Mouse (Mus musculus) kidney, postnatal 0 days (tissue): ENCODE measurements around the gene Abca13. TPM values are rescaled to one million over a fixed set of nuclear protein-coding genes. Genes with fewer than 3 reads are reported as not detected.

ENCODE experiments used
- ATAC-seq: fragments of 200-750 bp; cut with Nextera tagmentation; replicated peaks from 2 replicates; pipeline ENCODE4 v1.8.0; 2017; ENCODE audit warnings: low read depth, moderate number of reproducible peaks, moderate TSS enrichment, moderate library complexity; ENCODE audit not compliant: low FRiP score
- DNase-seq: peaks from one replicate; pipeline ENCODE4 v3.0.0-alpha.2; 2016; ENCODE audit warnings: low spot score
- H3K27ac ChIP-seq: fragments of 300-500 bp; sonication (generic); 2 replicates; pipeline ENCODE4 v1.5.1; 2014; ENCODE audit warnings: mild to moderate bottlenecking
- H3K27me3 ChIP-seq: fragments of 300-500 bp; sonication (generic); 2 replicates; pipeline ENCODE4 v1.6.1; 2014; ENCODE audit warnings: low read length, mixed read lengths; ENCODE audit not compliant: insufficient read depth
- H3K36me3 ChIP-seq: fragments of 300-500 bp; sonication (generic); 2 replicates; pipeline ENCODE4 v1.6.1; 2014; ENCODE audit warnings: low read length, mixed read lengths; ENCODE audit not compliant: insufficient read depth
- H3K4me1 ChIP-seq: fragments of 300-500 bp; sonication (generic); replicated peaks from 2 replicates; pipeline ENCODE4 v1.6.1; 2014; ENCODE audit warnings: antibody characterized with exemption, low read length, mixed read lengths; ENCODE audit not compliant: insufficient read depth
- H3K4me2 ChIP-seq: fragments of 300-500 bp; sonication (generic); 2 replicates; pipeline ENCODE4 v1.6.1; 2014; ENCODE audit warnings: mild to moderate bottlenecking, low read length, moderate library complexity, mixed read lengths
- H3K4me3 ChIP-seq: fragments of 300-500 bp; sonication (generic); replicated peaks from 2 replicates; pipeline ENCODE4 v1.5.1; 2014; ENCODE audit warnings: low read depth, low read length
- H3K9ac ChIP-seq: fragments of 300-500 bp; sonication (generic); 2 replicates; pipeline ENCODE4 v1.6.1; 2014; ENCODE audit warnings: low read depth, low read length
- H3K9me3 ChIP-seq: fragments of 300-500 bp; sonication (generic); replicated peaks from 2 replicates; pipeline ENCODE4 v1.6.1; 2016; ENCODE audit warnings: low read length, inconsistent platforms, mixed read lengths
- CTCF ChIP-seq: IDR thresholded peaks from 2 replicates; pipeline ENCODE4 v1.5.1; 2016; ENCODE audit warnings: antibody characterized with exemption, low read depth, mild to moderate bottlenecking, moderate library complexity
- WGBS: fragments of 180-500 bp; shearing (Covaris S2); extraction: QIAGEN DNeasy Blood & Tissue Kit; methylation state at CpG from one replicate; pipeline ENCODE4 v1.1.7; 2014; 5-methylcytosine and 5-hydroxymethylcytosine counted together
- polyA plus RNA-seq: library from polyadenylated mRNA; unstranded; fragments of >200 nt; fragmentation: Nextera tagmentation; extraction: Ambion mirVana; gene quantifications from 2 replicates; pipeline ENCODE4 v1.2.1, GENCODE M21; 2015

Abca13 gene
- polyA plus RNA-seq, 1 experiment from 2014 or later, result 1.8 TPM

DNA sequence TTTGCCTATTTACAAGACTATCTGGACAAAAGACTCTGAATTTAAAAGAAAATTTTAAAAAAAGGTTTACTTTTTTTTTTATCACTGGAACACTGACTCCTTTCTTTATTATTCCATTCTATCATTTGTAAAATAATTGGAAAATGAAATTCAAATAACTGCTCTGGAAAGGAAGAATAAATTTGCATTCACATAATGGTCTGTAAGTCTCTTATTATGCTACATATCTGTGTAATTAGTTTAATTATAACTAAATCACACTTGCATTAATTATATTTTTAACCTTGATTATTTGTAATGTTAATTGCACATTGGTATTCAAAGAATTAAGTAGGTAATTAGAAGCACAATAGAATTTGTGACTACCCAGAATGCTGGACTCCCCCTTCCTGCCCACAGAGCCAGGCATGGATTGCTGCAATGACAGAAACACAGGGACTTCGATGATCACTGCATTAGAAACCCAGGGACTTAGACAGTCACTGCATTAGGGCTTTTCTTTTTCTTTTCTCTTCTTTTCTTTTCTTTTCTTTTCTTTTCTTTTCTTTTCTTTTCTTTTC lies 400.1 kb downstream of the Abca13 start:
- TF ChIP-seq CTCF, result no peak
- no peak overlapping the region for H3K27ac ChIP-seq
- H3K4me3 ChIP-seq, result no peak overlapping the region
- H3K4me1 ChIP-seq, result no peaks in the 10 kb centered on the region
- 66% methylated on average over 1 of the region's 1 CpGs for WGBS
- no peaks in the 10 kb centered on the region for H3K27me3 ChIP-seq
- no peak for DNase-seq
- no peak overlapping the region for H3K4me2 ChIP-seq
- no peak for ATAC-seq
- H3K9ac ChIP-seq, result no peak overlapping the region
- H3K36me3 ChIP-seq, result no peaks in the 10 kb centered on the region
- H3K9me3 ChIP-seq, result no peaks in the 10 kb centered on the region

DNA sequence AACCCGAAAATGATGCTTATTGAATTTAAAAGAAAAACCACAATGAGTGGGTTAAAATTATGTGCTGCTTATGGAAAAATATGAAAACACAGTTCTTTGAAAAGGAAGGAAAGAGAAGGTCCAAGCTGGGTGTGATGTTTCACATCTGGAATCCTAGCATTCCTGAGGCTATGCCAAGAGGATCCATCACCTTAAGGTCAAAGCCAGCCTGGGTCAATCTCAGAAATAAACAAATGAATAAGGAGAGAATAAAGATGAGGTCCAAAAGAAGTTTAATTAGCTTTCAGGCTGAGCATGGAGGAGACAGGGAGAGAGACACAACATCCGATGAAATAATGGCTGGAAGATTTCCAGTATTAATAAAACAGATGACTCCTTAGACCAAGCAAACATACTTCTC lies 405.6 kb downstream of the Abca13 start:
- Histone ChIP-seq H3K4me2 (no peak overlapping the region), H3K9me3 (no peaks in the 10 kb centered on the region), H3K9ac (no peak overlapping the region), H3K27me3 (no peaks in the 10 kb centered on the region), H3K4me3 (no peak overlapping the region), H3K36me3 (no peaks in the 10 kb centered on the region), H3K27ac (no peak overlapping the region), H3K4me1 (no peaks in the 10 kb centered on the region)
- WGBS, result 65% methylated on average over 2 of the region's 2 CpGs
- no peak for TF ChIP-seq CTCF
- ATAC-seq (no peak), DNase-seq (peak; percentile 46)

DNA sequence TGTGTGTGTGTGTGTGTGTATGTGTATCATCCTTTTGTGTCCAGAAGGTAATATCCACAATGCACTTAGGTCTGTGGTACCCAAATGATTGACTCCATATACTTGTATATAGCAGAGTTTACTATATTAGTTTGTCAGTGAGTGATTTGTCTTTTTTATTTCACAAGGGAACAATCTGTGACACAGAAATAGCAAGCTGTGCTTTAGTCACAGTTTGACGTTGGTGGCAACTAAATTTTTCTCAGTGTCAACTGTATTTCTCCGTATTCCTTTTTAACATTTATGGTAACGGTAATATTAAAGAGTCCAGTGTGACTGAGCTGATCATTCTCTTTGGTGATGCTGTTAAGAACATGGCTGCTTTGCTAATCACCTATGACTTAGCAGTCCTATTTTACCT lies 409.4 kb downstream of the Abca13 start:
- ATAC-seq, result no peak

DNA sequence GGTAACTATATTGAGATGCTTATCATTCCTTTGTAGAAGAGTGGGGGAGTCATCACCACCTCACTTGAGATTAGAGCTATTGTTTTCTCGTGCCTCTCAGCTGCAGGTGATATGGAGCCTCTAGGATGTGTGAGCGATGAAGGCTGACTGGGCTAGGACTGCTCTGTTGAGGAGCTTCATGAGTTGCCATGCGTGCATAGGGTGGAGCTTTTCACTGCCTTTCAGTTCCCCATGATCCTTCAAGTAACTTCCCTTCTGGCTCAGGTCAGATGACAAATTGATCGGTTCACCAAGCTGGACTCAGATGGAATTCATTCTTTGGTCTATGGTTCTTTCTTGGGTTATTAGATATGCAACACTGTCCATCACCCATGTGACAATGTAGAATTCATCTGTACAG lies 410.4 kb downstream of the Abca13 start:
- Histone ChIP-seq H3K4me2 (no peak overlapping the region), H3K27me3 (no peaks in the 10 kb centered on the region), H3K36me3 (no peaks in the 10 kb centered on the region), H3K9me3 (no peaks in the 10 kb centered on the region), H3K4me1 (no peaks in the 10 kb centered on the region), H3K4me3 (no peak overlapping the region), H3K27ac (no peak overlapping the region), H3K9ac (no peak overlapping the region)
- WGBS, result 76% methylated on average over 4 of the region's 4 CpGs
- no peak for DNase-seq
- TF ChIP-seq CTCF, result no peak
- no peak for ATAC-seq

More for the DNA sequence above, 409.4 kb downstream of the Abca13 start:
- no peaks in the 10 kb centered on the region for H3K9me3 ChIP-seq
- H3K27me3 ChIP-seq, result no peaks in the 10 kb centered on the region
- H3K4me2 ChIP-seq, result no peak overlapping the region
- 91% methylated on average over 3 of the region's 3 CpGs for WGBS
- no peak overlapping the region for H3K27ac ChIP-seq
- H3K4me3 ChIP-seq, result no peak overlapping the region
- no peak for DNase-seq
- no peak overlapping the region for H3K9ac ChIP-seq
- H3K36me3 ChIP-seq, result no peaks in the 10 kb centered on the region
- H3K4me1 ChIP-seq, result no peaks in the 10 kb centered on the region
- TF ChIP-seq CTCF, result no peak

DNA sequence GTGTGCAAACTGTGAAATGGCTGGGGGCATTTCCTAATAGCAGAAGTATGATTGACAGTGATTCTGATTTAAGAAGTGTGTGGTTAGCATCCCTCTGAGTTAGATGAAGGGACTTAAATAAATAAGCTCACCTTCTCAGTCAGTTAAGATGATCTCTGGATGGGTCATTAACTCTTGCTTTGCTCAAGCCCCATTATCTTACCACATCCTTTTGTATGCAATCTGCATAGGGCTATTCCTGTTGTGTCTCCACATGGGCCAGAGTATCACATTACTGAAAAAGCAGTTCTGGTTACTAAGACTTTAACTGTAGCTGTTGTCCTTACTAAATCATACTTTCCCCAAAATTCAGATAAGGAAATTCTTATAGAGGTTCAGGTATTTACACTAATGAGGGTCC lies 416.5 kb downstream of the Abca13 start:
- Histone ChIP-seq H3K36me3 (no peaks in the 10 kb centered on the region), H3K4me3 (no peak overlapping the region), H3K27me3 (no peaks in the 10 kb centered on the region), H3K9me3 (no peaks in the 10 kb centered on the region), H3K4me2 (no peak overlapping the region), H3K9ac (no peak overlapping the region), H3K27ac (no peak overlapping the region), H3K4me1 (no peaks in the 10 kb centered on the region)
- no peak for ATAC-seq
- DNase-seq, result peak; percentile 15
- no peak for TF ChIP-seq CTCF

DNA sequence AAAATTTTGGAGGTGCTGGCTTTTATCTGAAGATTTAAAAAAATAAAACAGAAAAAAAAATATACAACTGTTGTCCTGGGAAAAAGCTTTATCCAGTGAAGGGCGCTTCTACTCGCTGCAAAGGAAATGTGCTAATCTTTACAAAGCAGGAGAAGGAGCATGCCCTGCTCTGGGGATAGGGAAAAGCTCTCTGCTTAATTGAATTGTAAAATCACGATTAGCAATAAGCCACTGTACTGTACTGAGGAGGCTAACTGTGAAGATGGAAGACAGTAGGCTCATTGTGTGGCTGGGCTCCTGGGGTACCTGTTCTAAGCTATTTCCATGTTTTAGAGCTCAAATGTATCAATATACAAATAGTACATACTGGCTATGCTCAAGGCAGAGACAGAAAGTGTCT lies 417.3 kb downstream of the Abca13 start:
- H3K27ac ChIP-seq, result no peak overlapping the region
- no peak for DNase-seq
- TF ChIP-seq CTCF, result no peak
- no peaks in the 10 kb centered on the region for H3K4me1 ChIP-seq
- H3K4me2 ChIP-seq, result no peak overlapping the region
- H3K36me3 ChIP-seq, result no peaks in the 10 kb centered on the region
- no peaks in the 10 kb centered on the region for H3K27me3 ChIP-seq
- H3K9me3 ChIP-seq, result no peaks in the 10 kb centered on the region
- no peak for ATAC-seq
- H3K4me3 ChIP-seq, result no peak overlapping the region
- 62% methylated on average over 3 of the region's 3 CpGs for WGBS
- H3K9ac ChIP-seq, result no peak overlapping the region

DNA sequence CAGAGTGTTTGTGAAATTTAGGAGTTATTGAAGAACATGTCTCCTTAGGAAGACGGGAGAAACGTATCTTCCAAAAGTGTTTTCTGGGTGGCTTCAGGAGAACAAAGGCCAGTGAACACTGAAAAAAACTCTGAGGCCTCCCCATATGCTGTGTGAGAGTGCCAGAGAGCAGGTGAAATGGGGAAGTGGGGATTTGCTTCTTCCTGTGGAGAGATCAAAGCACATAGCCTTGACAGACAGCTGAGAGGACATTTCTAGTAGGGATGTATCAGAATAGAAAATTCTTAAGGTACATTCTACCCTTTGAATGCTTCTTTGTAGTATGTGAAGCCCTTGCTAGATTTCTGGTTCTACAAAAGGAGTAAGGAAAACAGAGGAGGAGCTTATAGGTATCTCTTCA lies 424.4 kb downstream of the Abca13 start:
- DNase-seq, result no peak

More for the DNA sequence above, 424.4 kb downstream of the Abca13 start:
- Histone ChIP-seq H3K9me3 (no peaks in the 10 kb centered on the region), H3K36me3 (no peaks in the 10 kb centered on the region), H3K4me3 (no peak overlapping the region), H3K4me2 (no peak overlapping the region), H3K4me1 (no peaks in the 10 kb centered on the region), H3K27me3 (no peaks in the 10 kb centered on the region), H3K27ac (no peak overlapping the region), H3K9ac (no peak overlapping the region)
- ATAC-seq, result no peak
- WGBS, result 78% methylated on average over 2 of the region's 2 CpGs
- no peak for TF ChIP-seq CTCF
